Comparison of ENCODE assay signal across 10 mouse cellular contexts in the genomic region with DNA sequence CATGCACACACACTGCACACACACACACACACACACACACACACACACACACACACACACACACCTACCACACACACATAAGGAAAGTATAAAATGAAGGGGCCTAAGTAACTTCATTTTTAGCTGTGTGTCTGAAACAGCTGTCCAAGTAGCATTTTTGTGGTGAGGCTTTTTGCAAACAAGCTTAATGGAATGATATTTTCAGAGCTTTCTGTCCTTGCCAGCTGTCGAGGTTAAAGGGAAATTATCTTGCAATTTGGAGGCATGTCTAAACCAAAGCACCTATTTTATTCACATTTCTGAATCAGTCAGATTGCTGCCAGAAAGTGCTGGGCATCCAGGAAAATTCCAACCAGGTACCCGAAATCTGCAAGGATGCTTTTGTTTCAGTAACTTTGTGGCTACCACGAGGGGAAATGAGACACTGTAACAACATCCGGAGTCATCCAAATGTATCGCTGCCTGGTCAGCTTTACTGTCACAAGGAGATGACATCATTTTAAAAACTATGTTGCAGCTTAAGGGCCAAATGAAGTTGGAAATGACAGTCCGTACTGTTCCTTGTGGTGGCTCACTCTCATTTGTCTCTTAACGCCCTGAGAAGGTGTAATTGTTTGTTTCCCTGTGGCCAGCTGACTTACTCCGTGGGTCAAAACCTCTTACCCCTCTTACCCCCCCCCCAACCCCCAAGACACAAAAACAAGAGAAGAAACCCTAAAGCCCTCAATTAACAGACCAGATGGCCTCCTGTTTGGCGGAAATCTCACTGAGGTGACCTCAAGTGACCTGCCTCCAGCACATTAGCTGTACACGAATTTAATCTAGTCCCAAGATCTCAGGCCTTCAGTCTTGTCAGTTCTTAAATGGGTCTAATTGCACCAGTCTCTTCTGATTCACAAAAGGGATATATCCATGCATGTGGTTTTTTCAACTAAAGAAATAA.
A peak's percentile ranks its signal among the peaks of the same experiment; 100 is the strongest.
DNase-seq lines count a peak whose midpoint lies in the region.
"Had no signal": no experiment of that assay in that cellular context is flagged by ENCODE, and none has a peak within 500 bp of the region (broad histone marks: within the 10 kb centered on the region; RNA-seq: fewer than 3 reads in every experiment).

No protein-coding gene starts in this region.

- DNase-seq in cerebellum, adult 11 months = peak; percentile 45
- DNase-seq in cerebellum, adult 8-10 months = no peak
- peak; percentile 35 for DNase-seq in kidney, postnatal 14 days
- DNase-seq in kidney, adult 8-10 months = no peak
- peak; percentile 34 for DNase-seq in adipocyte (ENCODE audit: low spot score)
- peak; percentile 16 for DNase-seq in embryo, embryonic 9.5 days (ENCODE audit: extremely low spot score)
- DNase-seq in right cerebral cortex, adult 2 months (ENCODE audit: low spot score in 2 of 2) = no peak
- no peak for DNase-seq in spleen, adult 12 weeks (ENCODE audit: low spot score)
- DNase-seq: adrenal gland, adult 2 months; B cell, adult 2 months had no signal

Comparison
In these comparisons a context has a peak if more than half of its experiments do, and no peak if none do; other contexts are left out.
1. DNase-seq: peak in cerebellum, adult 11 months (single experiment), kidney, postnatal 14 days (single experiment), adipocyte (single experiment) and embryo, embryonic 9.5 days (single experiment); none in cerebellum, adult 8-10 months (single experiment), kidney, adult 8-10 months (0 of 2), right cerebral cortex, adult 2 months (0 of 2) and spleen, adult 12 weeks (single experiment).